Mouse (Mus musculus) kidney, adult 2 months (tissue): Measurements from ENCODE around the gene Nxf2. TPM values are rescaled to one million over a fixed set of nuclear protein-coding genes. Genes with fewer than 3 reads are reported as not detected.

ENCODE experiments used
- DNase-seq: peaks from one replicate; pipeline ENCODE4 v3.0.0; 2021
- H3K27ac ChIP-seq: fragments of 200-500 bp; 2 replicates; pipeline ENCODE4 v1.5.1; 2012; ENCODE audit warnings: low read depth, low read length, control low read depth, inconsistent platforms; ENCODE audit not compliant: insufficient read depth
- H3K27me3 ChIP-seq: fragments of 200-500 bp; replicated peaks from 2 replicates; pipeline ENCODE4 v1.6.1; 2012; ENCODE audit warnings: mild to moderate bottlenecking, moderate library complexity, low read length, inconsistent platforms; ENCODE audit not compliant: control insufficient read depth, insufficient read depth
- H3K36me3 ChIP-seq: fragments of 200-500 bp; 2 replicates; pipeline ENCODE4 v1.6.1; 2012; ENCODE audit warnings: mild to moderate bottlenecking, moderate library complexity, low read length, inconsistent platforms; ENCODE audit not compliant: control insufficient read depth, insufficient read depth
- H3K4me1 ChIP-seq: fragments of 200-500 bp; 2 replicates; pipeline ENCODE4 v1.6.1; 2011; ENCODE audit warnings: low read length; ENCODE audit not compliant: control insufficient read depth, insufficient read depth
- H3K4me3 ChIP-seq: fragments of 200-500 bp; 2 replicates; pipeline ENCODE4 v1.5.1; 2011; ENCODE audit warnings: mild to moderate bottlenecking, low read depth, low read length, control low read depth; ENCODE audit not compliant: insufficient read depth
- CTCF ChIP-seq: fragments of 200-500 bp; conservative IDR thresholded peaks from 2 replicates; pipeline ENCODE4 v1.5.1; 2011; ENCODE audit warnings: low read depth, mild to moderate bottlenecking, control low read depth, low read length, moderate library complexity, mixed read lengths; ENCODE audit not compliant: insufficient read depth, insufficient read length
- POLR2A ChIP-seq: fragments of 200-500 bp; IDR thresholded peaks from one replicate; pipeline ENCODE4 v1.6.1; 2011; ENCODE audit warnings: low read depth, low read length, control low read depth
- WGBS: fragments of 180-500 bp; shearing (Covaris S2); methylation state at CpG from one replicate; pipeline ENCODE4 v1.1.7; 2018; 5-methylcytosine and 5-hydroxymethylcytosine counted together
- polyA plus RNA-seq: library from polyadenylated mRNA; depleted of rRNA; stranded (reverse); fragments of >200 nt; gene quantifications from 2 replicates; pipeline ENCODE4 v1.2.3, GENCODE M21; 2012; rRNA removed

The Nxf2 gene
- polyA plus RNA-seq, 1 experiment, result not detected

DNA sequence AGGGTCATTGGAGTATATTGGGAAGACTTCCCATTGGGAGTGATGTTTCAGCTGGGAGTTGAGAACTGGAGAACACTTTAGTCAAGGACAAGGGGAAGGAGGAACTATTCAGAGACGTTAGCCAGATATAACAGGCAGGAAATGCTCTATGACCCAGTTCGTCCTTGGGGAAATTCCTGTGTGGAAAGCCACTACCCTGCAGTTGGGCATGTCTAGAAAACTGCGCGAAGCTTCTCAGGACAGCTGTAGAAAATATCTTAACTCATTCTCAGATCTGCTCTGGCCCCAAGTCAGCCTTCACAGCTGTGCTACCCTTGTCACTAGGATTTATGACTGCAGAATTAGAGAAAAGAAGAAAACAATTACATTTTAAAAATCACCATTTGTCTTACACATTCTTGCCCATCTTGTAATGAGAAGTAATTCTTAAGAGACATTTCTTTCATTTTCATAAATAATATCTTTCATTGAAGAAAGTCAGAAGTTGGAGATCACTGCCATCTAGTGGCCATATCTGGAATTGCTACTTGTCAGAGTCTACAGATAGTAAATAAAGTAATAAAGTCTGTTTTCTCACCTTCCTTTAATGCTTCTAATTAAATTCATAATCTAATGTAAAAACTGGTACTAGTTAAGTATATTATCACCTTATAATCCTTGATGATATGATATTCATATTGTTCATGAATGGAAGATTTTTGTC lies 51.2 kb downstream of the Nxf2 start:
- H3K27me3 ChIP-seq, result no peaks in the 10 kb centered on the region
- H3K4me1 ChIP-seq, result no peaks in the 10 kb centered on the region
- TF ChIP-seq POLR2A, result no peak
- TF ChIP-seq CTCF, result no peak
- no peak overlapping the region for H3K27ac ChIP-seq
- no peaks in the 10 kb centered on the region for H3K36me3 ChIP-seq
- no peak overlapping the region for H3K4me3 ChIP-seq
- peak; percentile 32 for DNase-seq
- 16% methylated on average over 4 of the region's 4 CpGs for WGBS

DNA sequence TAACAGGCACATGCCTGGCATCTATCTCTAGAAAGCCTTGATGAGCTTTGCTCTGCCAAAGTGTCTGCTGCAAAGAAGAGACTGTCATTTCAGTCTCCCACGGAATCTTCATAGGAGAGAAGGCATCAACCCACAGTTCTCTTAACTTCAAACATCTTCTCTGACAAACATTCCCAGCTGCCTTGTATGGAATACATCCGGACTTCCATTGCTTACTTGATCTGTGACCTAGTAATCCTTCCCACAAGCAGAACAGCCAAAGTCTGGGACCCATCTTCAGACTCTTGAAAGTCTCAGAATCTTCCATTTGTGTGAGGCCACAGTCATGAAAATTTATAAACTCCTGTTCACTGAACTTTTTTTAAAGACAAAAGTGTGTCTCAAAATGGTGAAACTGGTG lies 51.7 kb downstream of the Nxf2 start:
- H3K27ac ChIP-seq, result no peak overlapping the region
- DNase-seq, result peak; percentile 5
- no peak for TF ChIP-seq POLR2A
- TF ChIP-seq CTCF, result no peak
- H3K36me3 ChIP-seq, result no peaks in the 10 kb centered on the region
- 66% methylated on average over 2 of the region's 2 CpGs for WGBS
- H3K27me3 ChIP-seq, result no peaks in the 10 kb centered on the region
- H3K4me1 ChIP-seq, result no peaks in the 10 kb centered on the region
- H3K4me3 ChIP-seq, result no peak overlapping the region

- TF ChIP-seq CTCF, result no peak
- TF ChIP-seq POLR2A, result no peak
- H3K36me3 ChIP-seq, result no peaks in the 10 kb centered on the region
- no peak for DNase-seq
- H3K27ac ChIP-seq, result no peak overlapping the region
- H3K4me3 ChIP-seq, result no peak overlapping the region
- WGBS, result 63% methylated on average over 4 of the region's 4 CpGs
- H3K27me3 ChIP-seq, result no peaks in the 10 kb centered on the region
- no peaks in the 10 kb centered on the region for H3K4me1 ChIP-seq
Measured at GRCm38 (mm10) chrX:134910345-134910744, 54.2 kb downstream of the Nxf2 start.

Other genes with a start within 250 kb of the Nxf2 start
- gene Armcx1, start 246.8 kb downstream of the Nxf2 start, polyA plus RNA-seq, result 2.5 and 3.8 TPM in 2 replicates
- gene Armcx6, start 213.3 kb downstream of the Nxf2 start, polyA plus RNA-seq, result 1.3 and 1.5 TPM in 2 replicates
- 4.0 and 5.7 TPM in 2 replicates for gene Armcx3, start 208.2 kb downstream of the Nxf2 start, polyA plus RNA-seq
- 8.7 and 9.0 TPM in 2 replicates for gene Armcx2, start 155.5 kb downstream of the Nxf2 start, polyA plus RNA-seq
- 0.75 and 1.1 TPM in 2 replicates for gene Zmat1, start 44.5 kb upstream of the Nxf2 start, polyA plus RNA-seq
- gene Gm15023, start 212.9 kb upstream of the Nxf2 start, polyA plus RNA-seq, result not detected in 2 replicates
- gene Tceal6, start 245.9 kb upstream of the Nxf2 start, polyA plus RNA-seq, result not detected in 2 replicates